Mouse (Mus musculus) heart, adult 8-10 months (tissue): ENCODE measurements at regions not wholly inside any gene's neighbourhood (a gene's known extent, or its start where the extent isn't known, plus 50 kb on each side); places are given as distances from the start of the nearest gene placed in this dataset.
"Not testable (repeated sequence)": the region's sequence is repeated elsewhere in the genome, so short reads cannot be mapped to it uniquely, and the experiment has no call there.

ENCODE experiments used
- DNase-seq: peaks from one replicate; pipeline ENCODE4 v3.0.0; 2022; ENCODE audit warnings: low spot score

DNA sequence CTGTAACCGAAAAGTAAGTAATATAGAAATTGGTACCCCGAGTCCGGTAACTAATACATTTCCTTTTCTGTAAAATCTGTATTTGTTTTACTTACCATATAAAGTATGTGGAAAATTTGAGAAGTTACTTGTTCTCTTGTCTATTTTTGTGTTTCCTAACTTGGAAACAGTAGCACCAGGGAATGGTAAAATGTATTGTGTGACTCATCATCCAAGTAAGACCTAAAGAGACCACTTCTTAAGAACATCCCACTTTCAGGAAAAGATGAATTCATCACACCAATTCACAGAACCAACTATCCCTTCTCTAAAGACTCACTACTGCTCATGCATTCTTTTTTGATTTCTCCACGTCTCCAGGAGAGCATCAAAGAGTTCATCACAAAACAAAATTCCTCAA lies 457.6 kb upstream of the Htr2a start:
- DNase-seq, result no peak

DNA sequence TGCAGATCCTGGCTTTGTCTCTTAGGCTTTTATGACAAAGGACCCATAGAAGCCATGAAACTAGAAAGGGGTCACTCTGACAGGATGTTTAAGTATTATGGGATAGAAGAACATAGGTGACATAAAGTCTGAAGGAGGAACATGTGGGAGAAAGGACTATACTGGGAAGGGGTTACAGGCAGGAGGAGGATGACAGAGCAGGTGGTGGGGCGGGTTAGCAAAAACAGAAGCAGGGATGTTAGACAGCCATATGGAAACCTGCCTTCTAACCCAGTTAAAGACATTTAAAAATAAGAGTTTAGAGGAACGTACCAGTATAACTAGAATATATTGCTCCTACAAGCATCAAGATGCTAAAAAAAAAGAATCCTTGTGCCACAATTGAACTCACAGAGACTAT lies 438.9 kb upstream of the Htr2a start:
- no peak for DNase-seq

DNA sequence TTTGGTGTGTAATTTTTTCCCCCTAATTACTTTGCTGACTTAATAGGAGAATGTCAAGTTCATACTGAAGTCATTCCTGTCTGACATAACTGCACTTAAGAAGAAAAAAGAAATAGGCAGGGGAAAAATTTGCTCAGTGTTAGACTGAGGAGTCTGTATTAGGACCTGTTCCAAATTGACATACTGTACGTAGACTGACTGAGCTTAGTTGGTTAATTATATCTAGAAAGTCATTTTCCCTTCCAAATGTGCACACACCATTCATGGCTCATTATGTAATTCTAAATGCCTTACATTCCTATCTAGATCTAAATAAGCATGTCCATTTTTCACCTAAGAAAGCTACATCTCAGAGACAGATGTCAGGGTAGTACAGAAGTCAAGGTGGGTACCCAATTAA lies 435.6 kb upstream of the Htr2a start:
- DNase-seq, result no peak

DNA sequence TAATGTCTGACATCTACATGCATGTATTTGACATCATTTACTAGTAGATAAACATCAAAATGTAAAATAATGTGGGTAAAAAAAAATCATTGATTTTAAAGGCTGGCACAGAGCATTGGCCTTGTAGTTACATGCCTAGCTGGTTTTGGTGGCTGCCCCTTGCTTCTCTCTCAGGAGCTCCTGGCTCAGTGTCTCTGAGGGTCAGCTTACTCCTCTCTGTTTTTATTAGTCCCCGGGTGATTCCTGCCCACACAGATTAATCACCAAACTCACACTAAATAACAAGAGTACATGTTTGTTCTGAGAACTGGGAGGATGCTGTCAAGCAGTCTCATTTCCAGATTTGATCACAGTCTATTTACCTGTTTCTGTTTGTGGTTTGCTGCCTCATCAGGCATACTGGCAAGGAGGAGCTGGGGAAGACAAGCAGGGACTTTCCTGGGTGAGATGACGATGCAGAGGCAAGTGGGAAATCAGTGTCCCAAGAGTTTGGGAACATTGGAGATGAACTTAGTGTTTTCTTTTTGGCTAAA lies 422.7 kb upstream of the Htr2a start:
- no peak for DNase-seq

DNA sequence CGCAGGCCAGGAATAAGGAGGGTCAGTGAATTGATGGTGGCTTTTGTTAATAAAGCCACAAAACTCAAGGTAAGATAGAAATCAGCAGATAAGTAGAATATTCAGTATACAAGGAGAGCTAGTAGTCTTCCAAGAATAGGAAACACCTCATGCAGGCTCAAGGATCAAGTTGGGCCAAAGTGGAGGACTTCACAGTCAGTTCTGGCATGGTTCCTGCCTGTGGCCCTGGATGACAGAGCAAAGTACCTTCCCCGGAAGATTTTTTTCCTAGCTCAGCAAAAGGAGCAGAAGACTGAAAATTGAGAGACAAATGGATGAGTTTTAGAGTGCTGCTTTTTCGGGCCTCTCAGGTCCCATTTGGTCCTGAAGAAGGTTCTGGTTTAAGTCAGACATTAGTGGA lies 420.9 kb upstream of the Htr2a start:
- peak; percentile 3 for DNase-seq

DNA sequence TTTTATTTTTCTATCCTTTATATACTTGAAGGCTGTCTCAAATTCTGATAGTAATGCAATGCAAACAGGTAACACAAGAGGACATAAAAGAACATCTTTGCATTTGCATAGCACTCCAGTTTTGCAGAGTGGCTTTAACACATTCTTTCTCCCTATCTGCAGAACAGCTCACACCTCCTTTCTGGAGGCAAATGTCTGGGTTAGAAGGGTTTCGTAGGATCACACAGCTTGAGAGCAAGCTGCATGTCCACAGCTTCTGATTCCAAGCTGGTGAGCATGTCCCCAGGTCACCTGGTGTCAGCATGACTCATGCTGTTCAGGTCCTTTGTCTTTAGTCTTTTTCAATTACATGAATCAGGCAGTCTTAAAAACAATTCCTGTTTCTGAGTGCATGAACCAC lies 418.5 kb upstream of the Htr2a start:
- DNase-seq, result no peak

DNA sequence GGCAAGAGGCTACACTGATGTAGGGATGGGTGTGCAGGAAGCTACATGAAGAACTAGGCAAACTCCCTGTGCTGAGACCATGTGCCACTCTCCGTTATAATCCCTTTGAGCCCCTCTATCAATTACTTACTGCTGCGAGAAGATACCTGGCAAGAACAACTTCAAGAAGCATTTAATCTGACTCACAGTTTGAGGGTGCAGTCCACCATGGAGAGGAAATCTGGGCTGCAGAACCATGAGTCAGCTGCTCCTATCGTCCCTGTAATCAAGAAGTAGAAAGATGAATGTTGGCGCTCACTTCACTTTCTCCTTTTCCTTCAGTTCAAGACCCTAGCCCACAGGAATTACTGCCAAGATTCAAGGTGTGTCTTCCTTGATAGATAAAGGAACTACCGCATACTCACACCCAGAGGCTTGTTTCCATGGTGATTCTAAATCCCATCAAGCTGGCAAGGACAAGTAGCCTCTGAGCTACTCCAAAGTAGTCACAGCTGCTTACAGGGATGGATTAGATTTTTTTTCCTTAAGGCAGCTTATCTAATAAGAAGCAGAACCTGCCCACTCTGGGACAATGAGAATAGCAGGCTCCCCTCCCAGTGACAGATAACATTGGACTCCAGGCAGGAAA lies 411.0 kb upstream of the Htr2a start:
- no peak for DNase-seq

DNA sequence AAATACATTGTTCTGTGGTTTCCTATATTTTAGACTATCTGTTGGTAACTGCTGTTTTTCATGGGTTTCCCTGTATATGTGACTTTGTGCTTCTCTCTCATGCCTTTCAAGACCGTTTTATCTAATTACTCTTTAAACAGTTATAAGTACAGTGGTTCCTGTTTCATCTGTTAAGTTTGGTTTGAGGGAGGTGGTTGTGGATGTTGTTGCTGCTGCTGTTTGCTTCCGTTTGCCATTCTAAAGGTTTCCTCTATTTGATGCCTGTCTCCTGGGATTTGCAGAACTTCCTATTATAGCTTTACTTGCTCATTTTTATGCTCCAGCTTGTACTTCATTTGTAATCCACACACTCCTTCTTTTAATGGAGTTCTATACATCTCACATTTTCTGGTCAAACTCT lies 400.4 kb upstream of the Htr2a start:
- no peak for DNase-seq

DNA sequence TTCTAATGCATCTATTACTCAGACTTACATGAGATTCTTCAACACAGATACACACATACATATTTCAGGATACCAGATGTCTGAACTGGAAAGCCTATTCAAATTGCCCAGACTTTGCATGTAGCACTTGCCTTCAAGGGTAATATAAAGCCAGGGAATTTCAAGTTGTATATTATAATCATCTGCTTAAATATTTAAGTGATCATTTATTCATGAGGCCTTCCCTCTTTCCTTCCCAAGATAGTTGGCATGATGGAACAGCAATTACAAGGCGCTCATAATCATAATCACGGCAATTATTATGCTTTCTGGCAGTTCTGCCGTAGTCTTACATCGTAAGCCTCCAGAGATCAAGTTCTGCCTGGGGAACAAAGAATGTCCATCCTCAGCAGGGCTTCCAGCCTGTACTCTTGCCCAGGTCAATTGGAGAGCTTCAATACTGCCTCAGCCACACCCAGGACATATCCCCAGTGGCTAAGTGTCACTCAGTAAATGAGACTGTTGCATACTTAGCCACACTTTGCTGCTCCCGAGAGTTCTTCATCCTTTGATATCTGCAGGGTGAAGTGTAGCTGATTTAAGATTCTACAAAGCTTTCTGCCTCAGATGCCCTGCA lies 391.3 kb upstream of the Htr2a start:
- no peak for DNase-seq

DNA sequence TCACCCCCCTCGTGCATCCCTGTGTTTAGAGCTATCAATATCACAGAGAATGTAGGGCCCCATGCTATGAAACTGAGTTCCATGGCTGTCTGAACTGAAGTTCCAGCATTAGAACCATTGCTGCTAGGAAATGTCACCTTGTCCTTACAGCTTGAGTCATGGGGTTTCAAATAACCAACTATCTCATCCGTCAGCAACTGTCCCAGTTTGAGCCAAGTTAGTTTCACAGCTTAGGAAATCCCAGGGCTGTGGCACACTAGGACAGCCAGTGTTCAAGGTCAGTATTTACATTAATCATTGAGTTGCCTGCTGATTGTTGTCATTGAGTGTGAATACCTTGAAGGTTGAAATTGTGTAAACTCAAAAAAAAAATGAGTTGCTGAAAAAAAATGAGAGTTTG lies 390.6 kb upstream of the Htr2a start:
- DNase-seq, result peak; percentile 13

DNA sequence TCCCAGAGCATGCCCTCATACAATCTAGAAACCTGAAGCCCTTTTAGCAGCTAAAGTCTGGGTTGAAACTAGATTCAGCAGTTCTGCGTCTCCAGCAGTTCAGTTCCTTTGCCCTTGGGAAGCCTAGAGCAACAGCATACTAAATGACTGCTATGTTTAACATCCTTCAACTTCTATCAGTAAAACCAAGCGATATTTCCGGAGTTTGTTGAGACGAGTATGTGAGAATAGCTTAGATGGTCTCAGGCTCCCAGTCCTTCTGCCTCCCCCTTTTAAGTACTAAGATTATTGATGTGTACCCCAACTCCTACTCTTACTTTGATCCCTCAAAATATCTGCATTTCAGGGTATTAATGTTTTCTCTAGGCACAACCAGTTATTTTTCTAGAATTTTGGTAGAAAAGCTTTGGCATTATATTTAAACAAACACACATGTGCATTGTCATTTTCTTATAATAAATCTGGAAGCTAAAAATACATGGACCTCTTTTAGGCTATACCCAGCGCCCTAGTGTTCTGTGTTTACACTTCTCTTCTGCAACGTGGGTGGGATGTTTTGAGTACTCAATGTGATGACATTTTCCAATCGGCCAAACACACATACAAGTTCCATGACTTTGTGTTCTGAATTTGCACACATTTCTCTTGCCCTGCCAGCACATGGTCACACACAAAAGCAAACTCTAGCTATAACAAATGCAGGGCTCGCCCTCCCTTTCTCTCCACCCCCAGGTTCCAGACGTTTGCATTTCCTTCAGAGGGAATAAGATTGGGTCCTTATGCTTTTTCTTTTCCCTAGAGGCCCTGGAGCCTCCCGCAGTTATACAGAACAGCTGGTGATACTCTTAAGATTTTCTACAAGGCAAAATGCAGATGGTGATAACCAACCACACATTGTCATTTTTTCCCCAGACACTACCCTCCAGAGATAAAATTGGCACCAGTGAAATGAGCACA lies 388.2 kb upstream of the Htr2a start:
- no peak for DNase-seq

DNA sequence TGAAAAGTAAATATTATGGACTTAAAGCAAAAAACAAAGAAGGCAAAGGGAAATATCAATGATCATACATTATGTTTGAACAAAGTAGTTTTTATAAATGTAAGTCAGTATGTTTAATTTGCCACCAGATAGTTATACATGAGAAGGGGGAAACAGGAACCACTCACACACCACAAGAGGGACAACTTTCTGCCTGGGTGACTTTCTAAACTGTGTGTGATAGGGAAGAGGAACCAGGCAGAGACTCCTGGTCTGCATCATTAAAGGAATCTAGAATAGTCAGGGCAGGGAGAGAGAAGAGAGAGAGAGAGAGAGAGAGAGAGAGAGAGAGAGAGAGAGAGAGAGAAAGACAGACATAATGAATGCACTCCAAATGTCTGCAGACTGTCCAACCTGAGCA lies 385.6 kb upstream of the Htr2a start:
- DNase-seq, result no peak

DNA sequence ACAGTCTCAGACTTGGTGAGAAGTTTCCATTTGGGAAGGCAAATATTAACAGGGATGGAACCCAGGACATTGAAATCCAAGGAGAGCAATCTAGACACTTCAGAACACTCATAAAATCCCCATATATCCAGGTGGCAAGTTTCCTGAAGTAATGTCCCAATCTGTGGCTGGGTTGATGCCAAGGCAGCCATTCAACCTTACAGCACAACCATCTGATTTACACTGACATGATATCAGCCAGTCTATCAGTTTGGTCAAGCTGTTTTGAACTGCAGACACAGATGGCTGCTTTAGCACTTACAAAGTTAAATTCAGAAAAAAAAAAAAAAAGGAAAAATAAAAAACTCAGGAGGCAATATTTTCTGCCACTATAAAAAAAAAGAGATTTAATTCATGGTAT lies 381.2 kb upstream of the Htr2a start:
- no peak for DNase-seq

DNA sequence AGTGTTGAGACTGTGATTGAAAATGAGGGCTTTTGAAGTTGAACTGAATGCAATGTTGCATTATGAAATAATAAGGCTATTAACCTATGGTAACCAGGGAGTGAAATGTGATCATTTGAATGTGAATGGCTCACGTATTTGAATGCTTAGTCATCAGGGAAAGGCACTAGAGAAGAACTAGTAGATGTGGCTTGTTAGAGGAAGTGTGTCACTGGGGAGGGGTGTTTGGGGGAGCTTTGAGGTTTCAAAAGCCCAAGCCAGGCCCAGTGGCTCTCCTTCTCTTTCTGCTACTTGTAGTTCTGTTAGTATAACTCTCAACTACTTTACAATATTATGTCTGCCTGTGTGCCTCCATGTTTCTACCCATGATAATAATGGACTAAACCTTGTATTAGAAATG lies 373.6 kb upstream of the Htr2a start:
- no peak for DNase-seq

DNA sequence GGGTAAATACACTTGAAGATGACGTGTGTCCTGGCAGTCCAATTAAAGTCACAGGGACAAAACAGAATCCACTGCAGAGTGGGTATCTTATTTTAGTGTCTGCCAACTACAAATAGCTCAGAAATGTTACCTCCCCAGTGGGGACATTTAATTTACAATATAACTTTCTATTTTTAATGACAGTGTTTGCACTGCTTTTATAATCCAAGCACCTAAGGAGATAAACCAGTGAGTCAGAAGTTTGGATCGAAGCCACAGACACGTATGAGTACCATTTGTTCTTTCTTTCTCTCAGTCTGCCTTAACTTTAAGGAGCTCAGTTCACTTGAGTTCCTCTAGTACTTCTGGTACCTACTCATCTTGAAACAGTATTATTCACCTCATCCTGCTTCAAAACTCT lies 346.1 kb upstream of the Htr2a start:
- DNase-seq, result peak; percentile 13

DNA sequence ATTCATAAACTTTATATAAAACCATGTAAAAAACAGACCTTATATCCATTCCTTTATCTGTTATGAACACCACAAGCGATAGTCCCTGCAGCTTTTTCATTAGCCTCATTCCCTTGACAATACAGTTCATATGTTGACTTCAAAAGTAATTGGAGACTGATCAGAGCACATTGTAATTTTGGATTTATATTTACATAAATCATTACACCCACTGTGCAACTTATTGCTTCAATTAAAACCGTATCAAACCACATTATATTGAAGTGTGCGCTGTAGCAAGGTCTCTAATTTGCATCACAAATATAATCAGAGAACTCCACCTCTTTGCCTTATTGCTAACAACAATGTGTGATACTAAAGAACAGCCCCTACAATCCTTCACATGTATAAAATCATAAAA lies 336.2 kb upstream of the Htr2a start:
- no peak for DNase-seq

DNA sequence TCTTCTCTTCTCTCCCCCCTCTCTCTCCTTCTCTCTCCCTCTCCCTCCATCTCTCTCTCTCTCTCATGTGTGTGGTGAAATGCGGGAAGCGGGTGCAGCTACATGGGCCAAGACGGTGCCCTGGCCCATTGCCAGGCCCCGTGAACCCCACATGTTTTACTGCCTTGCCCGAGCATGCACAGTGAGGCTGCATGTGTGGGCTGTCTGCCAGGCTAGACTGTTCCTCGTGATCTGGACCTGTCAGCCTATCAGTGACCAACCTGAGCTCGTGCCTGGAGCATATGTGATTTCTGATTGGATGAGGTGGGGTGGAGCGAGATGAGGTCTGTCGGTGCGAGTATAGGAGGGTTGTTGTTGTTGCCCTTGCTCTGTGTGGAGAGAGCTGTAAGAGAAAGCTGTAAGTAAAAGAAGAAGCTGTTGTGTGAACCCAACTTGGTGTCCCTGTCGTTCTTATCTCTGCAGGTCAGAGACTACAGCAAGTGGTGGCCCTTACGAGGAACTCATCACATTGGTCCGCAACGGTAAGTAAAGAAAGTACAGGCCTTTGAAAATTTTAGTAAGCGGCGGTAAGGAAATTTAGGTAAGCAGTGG lies 333.8 kb upstream of the Htr2a start:
- no peak for DNase-seq

DNA sequence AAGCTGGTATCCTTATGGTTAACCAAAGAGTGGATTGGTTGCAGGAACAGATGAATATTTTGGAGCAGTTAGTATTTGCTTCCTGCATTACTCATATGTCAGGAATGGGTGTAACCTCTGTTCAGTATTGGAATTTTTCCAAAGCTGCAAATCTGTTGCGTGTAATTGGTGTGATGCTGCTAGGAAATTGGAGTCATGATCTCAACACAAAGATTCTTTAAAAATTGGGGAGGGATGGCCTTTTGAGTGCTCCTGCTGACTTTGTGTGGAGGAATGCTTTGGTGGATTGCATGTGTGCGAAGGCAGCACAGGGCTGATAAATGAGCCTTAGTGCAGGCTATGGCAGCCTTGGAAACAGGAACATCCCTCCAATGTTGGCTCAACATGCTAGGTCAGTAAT lies 331.2 kb upstream of the Htr2a start:
- DNase-seq, result not testable (repeated sequence)

DNA sequence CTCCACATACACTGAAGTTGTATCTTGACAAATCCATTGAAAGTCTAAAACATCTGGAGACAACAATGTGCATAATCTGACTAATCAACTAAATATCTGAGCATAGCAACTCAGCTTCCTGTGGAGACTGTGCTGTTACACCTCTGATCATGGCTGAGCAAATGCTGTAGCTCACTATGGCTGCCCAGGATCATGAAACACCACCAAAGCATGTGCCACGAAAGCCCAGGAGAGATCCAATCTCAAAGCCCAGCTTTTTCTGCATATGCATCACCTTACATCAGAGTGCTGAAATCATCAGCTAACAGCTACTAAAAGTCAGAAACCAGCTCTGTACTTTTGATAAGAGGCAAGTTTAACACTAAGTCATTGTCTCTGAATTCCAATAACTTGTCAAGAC lies 313.3 kb upstream of the Htr2a start:
- DNase-seq, result no peak

DNA sequence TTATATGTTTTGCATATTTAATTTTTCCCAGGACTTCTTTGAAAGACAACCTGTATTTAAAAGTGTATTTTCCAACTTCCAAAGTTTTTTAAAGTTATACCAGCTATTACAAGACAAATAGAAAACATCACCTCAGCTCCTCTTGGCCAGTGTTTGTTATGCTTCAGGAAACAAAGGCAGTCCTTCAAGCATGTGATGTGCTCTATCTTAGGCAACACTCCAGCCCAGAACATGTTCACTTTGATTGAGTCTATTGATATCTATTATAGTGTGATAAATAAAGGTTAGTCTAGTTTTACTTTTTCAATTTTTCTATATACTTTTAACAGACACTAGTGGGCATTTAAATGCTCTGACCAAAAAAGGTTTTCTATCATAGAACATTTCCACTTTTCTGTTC lies 289.9 kb upstream of the Htr2a start:
- no peak for DNase-seq

DNA sequence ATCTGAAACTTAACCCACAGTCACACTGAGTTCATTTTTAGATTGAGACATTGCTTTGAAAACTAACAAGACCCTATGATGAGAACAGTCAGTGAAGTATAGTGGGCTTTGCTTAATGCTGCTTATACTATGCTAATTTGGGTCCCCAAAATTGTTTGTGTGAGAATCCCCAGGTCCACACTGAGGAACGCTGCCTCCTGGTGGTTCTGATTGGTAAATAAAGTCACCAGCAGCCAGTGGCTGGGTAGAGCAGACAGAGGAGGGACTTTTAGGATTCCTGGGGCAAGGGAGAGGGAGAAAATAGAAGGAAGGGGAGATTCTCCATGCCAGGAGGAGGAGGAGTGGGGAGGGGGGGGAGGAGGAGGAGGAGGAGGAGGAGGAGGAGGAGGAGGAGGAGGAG lies 288.4 kb upstream of the Htr2a start:
- no peak for DNase-seq

DNA sequence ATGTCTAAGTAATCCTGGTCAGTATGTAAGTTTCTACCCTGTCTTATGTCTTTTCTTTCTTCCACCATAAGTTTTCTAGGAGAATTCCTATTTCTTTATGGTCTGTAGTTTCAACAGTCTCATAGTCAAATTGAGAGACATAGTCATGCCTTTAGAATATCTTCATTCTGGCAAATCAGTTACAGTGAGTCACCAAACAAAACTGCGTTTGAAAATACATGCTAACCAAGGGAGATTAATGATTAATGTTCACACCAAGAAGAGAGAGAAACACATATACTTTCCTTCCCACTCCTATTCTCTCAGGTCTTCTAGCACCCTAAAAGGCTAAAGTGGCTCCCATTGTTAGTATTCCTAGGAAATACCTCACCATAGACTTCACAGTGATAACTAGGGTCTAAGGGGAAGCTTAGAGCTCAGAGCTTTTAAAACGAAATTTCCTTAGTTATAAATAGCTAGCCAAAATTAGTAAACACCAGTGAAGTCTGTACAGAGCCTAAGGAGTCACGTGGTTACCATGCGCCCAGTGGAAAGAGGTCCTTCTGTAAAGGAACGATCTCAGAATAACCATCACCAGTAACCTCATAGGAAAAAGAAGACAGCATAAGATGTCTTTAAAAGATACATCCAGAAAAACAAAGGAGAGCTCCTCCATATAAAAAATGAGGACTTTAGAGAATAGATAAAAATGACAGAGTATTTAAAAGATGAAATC lies 281.8 kb upstream of the Htr2a start:
- DNase-seq, result no peak
